Mouse (Mus musculus) lung, embryonic 14.5 days (tissue): Measurements from ENCODE around the gene Tmigd3. TPM values are rescaled to one million over a fixed set of nuclear protein-coding genes. Genes with fewer than 3 reads are reported as not detected.
A peak's percentile ranks its signal among the peaks of the same experiment; 100 is the strongest.

ENCODE experiments used
- ATAC-seq: fragments of 200-750 bp; cut with Nextera tagmentation; 2 replicates; pipeline ENCODE4 v1.8.0; 2017; ENCODE audit warnings: mild to moderate bottlenecking, moderate TSS enrichment, moderate library complexity; ENCODE audit not compliant: insufficient read depth
- DNase-seq: peaks from one replicate; pipeline ENCODE4 v3.0.0-alpha.2; 2015
- H3K27ac ChIP-seq: fragments of 300-500 bp; sonication (generic); 2 replicates; pipeline ENCODE4 v1.5.1; 2014; ENCODE audit warnings: low read depth, mild to moderate bottlenecking, moderate library complexity
- H3K27me3 ChIP-seq: fragments of 300-500 bp; sonication (generic); 2 replicates; pipeline ENCODE4 v1.6.1; 2014; ENCODE audit warnings: low read length, control low read depth; ENCODE audit not compliant: insufficient read depth
- H3K36me3 ChIP-seq: fragments of 300-500 bp; sonication (generic); 2 replicates; pipeline ENCODE4 v1.6.1; 2014; ENCODE audit warnings: control low read depth; ENCODE audit not compliant: insufficient read depth
- H3K4me1 ChIP-seq: fragments of 300-500 bp; sonication (generic); 2 replicates; pipeline ENCODE4 v1.6.1; 2014; ENCODE audit warnings: antibody characterized with exemption, control low read depth; ENCODE audit not compliant: insufficient read depth
- H3K4me2 ChIP-seq: fragments of 300-500 bp; sonication (generic); 2 replicates; pipeline ENCODE4 v1.6.1; 2014; ENCODE audit warnings: mild to moderate bottlenecking
- H3K4me3 ChIP-seq: fragments of 300-500 bp; sonication (generic); 2 replicates; pipeline ENCODE4 v1.5.1; 2014; ENCODE audit warnings: low read depth, low read length
- H3K9ac ChIP-seq: fragments of 300-500 bp; sonication (generic); 2 replicates; pipeline ENCODE4 v1.6.1; 2014
- H3K9me3 ChIP-seq: fragments of 300-500 bp; sonication (generic); 2 replicates; pipeline ENCODE4 v1.6.1; 2016; ENCODE audit warnings: low read depth, low read length, control low read depth
- CTCF ChIP-seq: IDR thresholded peaks from 2 replicates; pipeline ENCODE4 v1.5.1; 2016; ENCODE audit warnings: antibody characterized with exemption, low read depth
- WGBS: fragments of 180-500 bp; shearing (Covaris S2); extraction: QIAGEN DNeasy Blood & Tissue Kit; methylation state at CpG from one replicate; pipeline ENCODE4 v1.1.7; 2014; 5-methylcytosine and 5-hydroxymethylcytosine counted together
- polyA plus RNA-seq: library from polyadenylated mRNA; unstranded; fragments of >200 nt; fragmentation: Nextera tagmentation; extraction: Ambion mirVana; gene quantifications from 2 replicates; pipeline ENCODE4 v1.2.1, GENCODE M21; 2014

Gene Tmigd3
- polyA plus RNA-seq, 1 experiment from 2014 or later, result 0.22 TPM

GRCm38 (mm10) chr3:105932240-105933071 lies 61.8 kb downstream of the Tmigd3 start, which contains the start of gene I830077J02Rik:
I830077J02Rik (minus strand) TSS chr3:105932664.
- H3K9ac ChIP-seq, result no peak within 1 kb of the TSS
- DNase-seq (no peak), ATAC-seq (peak; percentile 21; the same call in 1 of the 2 replicates)
- H3K36me3 ChIP-seq, result peaks cover 3% of the 10 kb centered on the region; the same call in 1 of the 2 replicates
- WGBS, result 57% methylated on average over 8 of the region's 8 CpGs
- H3K4me2 ChIP-seq, result no peak within 1 kb of the TSS
- TF ChIP-seq CTCF, result no peak
- H3K27me3 ChIP-seq, result no peaks in the 10 kb centered on the region
- no peak within 1 kb of the TSS for H3K27ac ChIP-seq
- H3K4me3 ChIP-seq, result no peak within 1 kb of the TSS
- H3K9me3 ChIP-seq, result no peaks in the 10 kb centered on the region
- no peaks in the 10 kb centered on the region for H3K4me1 ChIP-seq

DNA sequence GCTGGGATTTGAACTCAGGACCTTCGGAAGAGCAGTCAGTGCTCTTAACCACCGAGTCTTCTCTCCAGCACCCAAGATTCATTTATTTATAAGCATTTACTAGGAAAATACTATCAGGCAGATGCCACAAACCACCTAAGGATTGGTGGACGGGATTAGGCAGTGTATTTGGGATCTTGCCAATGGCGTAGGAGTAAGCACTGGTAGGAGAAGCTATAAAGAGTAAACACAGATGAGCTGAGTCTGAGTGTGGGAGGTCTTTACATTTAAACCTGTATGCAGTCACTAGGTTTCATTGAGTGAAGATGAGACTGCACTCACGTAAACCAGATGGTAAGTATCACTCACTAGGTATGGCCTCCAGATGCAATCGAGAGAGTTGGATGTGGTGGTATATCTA lies 63.2 kb downstream of the Tmigd3 start:
- peaks cover 3% of the 10 kb centered on the region; the same call in 1 of the 2 replicates for H3K36me3 ChIP-seq
- H3K4me2 ChIP-seq, result no peak overlapping the region
- H3K4me3 ChIP-seq, result no peak overlapping the region
- no peak for TF ChIP-seq CTCF
- H3K9me3 ChIP-seq, result no peaks in the 10 kb centered on the region
- WGBS, result 88% methylated on average over 6 of the region's 6 CpGs
- no peaks in the 10 kb centered on the region for H3K4me1 ChIP-seq
- ATAC-seq, result no peak
- no peak overlapping the region for H3K9ac ChIP-seq
- no peak for DNase-seq
- no peaks in the 10 kb centered on the region for H3K27me3 ChIP-seq
- H3K27ac ChIP-seq, result no peak overlapping the region

DNA sequence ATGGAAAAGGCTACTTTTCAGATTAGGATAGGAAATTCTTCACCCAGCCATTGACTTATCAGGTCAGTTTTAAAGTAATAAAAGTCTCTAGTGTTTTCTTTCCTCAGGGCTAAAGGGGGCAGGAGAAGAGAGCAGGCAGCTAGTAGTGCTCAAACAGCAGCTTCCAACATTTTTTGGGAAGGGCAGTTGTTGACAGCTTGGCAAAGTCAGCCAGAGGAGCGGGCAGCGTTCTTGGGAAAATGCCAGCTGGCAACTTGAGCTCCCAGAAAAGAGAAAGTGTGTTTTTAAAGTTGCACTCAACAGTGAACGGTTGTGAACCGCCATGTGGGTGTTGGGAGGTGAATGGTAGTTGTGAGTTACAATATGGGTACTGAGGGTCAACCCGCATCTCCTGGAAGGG lies 64.3 kb downstream of the Tmigd3 start:
- Histone ChIP-seq H3K4me2 (no peak overlapping the region), H3K27ac (no peak overlapping the region), H3K9ac (no peak overlapping the region), H3K27me3 (no peaks in the 10 kb centered on the region), H3K4me1 (no peaks in the 10 kb centered on the region), H3K4me3 (no peak overlapping the region), H3K9me3 (no peaks in the 10 kb centered on the region), H3K36me3 (peaks cover 3% of the 10 kb centered on the region; the same call in 1 of the 2 replicates)
- peak; percentile 65 for DNase-seq
- no peak for TF ChIP-seq CTCF
- no peak; the same call in 1 of the 2 replicates for ATAC-seq
- 59% methylated on average over 5 of the region's 5 CpGs for WGBS

GRCm38 (mm10) chr3:105936111-105936510 lies 65.4 kb downstream of the Tmigd3 start:
- peaks cover 9% of the 10 kb centered on the region; the same call in 1 of the 2 replicates for H3K36me3 ChIP-seq
- 83% methylated on average over 4 of the region's 4 CpGs for WGBS
- no peak overlapping the region for H3K27ac ChIP-seq
- no peaks in the 10 kb centered on the region for H3K9me3 ChIP-seq
- no peaks in the 10 kb centered on the region for H3K4me1 ChIP-seq
- DNase-seq (no peak), ATAC-seq (no peak)
- no peak overlapping the region for H3K4me2 ChIP-seq
- H3K27me3 ChIP-seq, result no peaks in the 10 kb centered on the region
- no peak for TF ChIP-seq CTCF
- no peak overlapping the region for H3K4me3 ChIP-seq
- H3K9ac ChIP-seq, result no peak overlapping the region

GRCm38 (mm10) chr3:105951348-105951747 lies 80.6 kb downstream of the Tmigd3 start:
- peaks cover 87% of the 10 kb centered on the region for H3K36me3 ChIP-seq
- TF ChIP-seq CTCF, result no peak
- H3K4me1 ChIP-seq, result no peaks in the 10 kb centered on the region
- 95% methylated on average over 7 of the region's 7 CpGs for WGBS
- H3K27me3 ChIP-seq, result no peaks in the 10 kb centered on the region
- no peaks in the 10 kb centered on the region for H3K9me3 ChIP-seq
- ATAC-seq (no peak), DNase-seq (no peak)
- no peak overlapping the region for H3K9ac ChIP-seq
- no peak overlapping the region for H3K4me2 ChIP-seq
- no peak overlapping the region for H3K4me3 ChIP-seq
- no peak overlapping the region for H3K27ac ChIP-seq

DNA sequence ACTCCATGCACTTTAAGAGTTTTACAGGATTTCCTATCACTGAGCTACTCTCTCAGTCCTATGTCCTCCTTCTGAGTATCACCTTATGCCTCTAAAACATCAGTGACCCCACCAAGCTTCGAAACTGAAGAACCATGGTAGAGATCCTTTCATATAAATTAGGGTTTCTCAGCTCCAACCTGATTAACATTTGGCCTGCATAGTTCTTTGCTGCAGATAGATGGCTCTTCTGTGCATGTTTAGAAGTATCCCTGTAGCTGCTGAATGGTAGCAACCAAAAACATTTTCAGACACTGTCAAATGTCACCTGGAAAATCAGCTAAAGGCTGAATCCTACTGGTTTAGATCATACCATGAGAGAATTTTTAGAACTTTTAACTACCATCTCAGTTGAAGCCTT lies 86.5 kb downstream of the Tmigd3 start:
- no peak for DNase-seq
- H3K4me1 ChIP-seq, result peaks cover 7% of the 10 kb centered on the region; the same call in 1 of the 2 replicates
- no peaks in the 10 kb centered on the region for H3K9me3 ChIP-seq
- no peak overlapping the region for H3K27ac ChIP-seq
- peak overlapping the region; percentile 96; the same call in 1 of the 2 replicates for H3K9ac ChIP-seq
- WGBS, result 97% methylated on average over 1 of the region's 1 CpGs
- peak overlapping the region; percentile 91; the same call in 1 of the 2 replicates for H3K4me2 ChIP-seq
- TF ChIP-seq CTCF, result 0 out of 2 replicates have a peak, but pooled peaks have one; percentile 11
- peaks cover 47% of the 10 kb centered on the region for H3K36me3 ChIP-seq
- H3K4me3 ChIP-seq, result no peak overlapping the region
- no peak for ATAC-seq
- H3K27me3 ChIP-seq, result no peaks in the 10 kb centered on the region

DNA sequence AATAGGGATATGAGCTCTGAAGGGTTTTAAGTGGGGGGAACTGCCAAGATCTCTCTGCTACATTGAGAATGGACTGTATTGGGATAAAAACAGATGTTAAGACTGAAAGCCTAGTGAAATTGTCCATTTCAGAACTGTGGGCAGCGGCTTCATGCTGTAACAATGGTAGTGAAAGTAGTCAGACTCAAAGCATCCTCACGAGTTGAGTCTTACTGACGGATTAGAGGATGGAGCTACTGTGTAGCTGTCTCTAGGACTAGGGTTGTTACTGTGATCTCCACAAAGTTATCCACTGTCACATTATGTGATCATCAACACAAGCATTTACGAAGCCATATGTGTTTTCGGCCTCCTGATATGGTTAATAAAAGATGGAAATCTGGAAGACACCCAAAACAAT lies 87.5 kb downstream of the Tmigd3 start:
- DNase-seq, result no peak
- H3K36me3 ChIP-seq, result peaks cover 47% of the 10 kb centered on the region
- H3K27ac ChIP-seq, result peak overlapping the region; percentile 80

More for the DNA sequence above, 87.5 kb downstream of the Tmigd3 start:
- peak overlapping the region; percentile 91 for H3K4me2 ChIP-seq
- TF ChIP-seq CTCF, result no peak
- no peaks in the 10 kb centered on the region for H3K27me3 ChIP-seq
- WGBS, result 36% methylated on average over 5 of the region's 5 CpGs
- peak overlapping the region; percentile 96 for H3K9ac ChIP-seq
- peak overlapping the region; percentile 84 for H3K4me3 ChIP-seq
- no peaks in the 10 kb centered on the region for H3K9me3 ChIP-seq
- no peak for ATAC-seq
- H3K4me1 ChIP-seq, result peaks cover 7% of the 10 kb centered on the region; the same call in 1 of the 2 replicates
